Mouse (Mus musculus): Measurements from ENCODE around the gene Pigw. TPM values are rescaled to one million over a fixed set of nuclear protein-coding genes. Genes with fewer than 3 reads are reported as not detected.

The Pigw gene
- total RNA-seq, 2 experiments from 2014 or later, result 6.6 to 6.8 TPM

DNA sequence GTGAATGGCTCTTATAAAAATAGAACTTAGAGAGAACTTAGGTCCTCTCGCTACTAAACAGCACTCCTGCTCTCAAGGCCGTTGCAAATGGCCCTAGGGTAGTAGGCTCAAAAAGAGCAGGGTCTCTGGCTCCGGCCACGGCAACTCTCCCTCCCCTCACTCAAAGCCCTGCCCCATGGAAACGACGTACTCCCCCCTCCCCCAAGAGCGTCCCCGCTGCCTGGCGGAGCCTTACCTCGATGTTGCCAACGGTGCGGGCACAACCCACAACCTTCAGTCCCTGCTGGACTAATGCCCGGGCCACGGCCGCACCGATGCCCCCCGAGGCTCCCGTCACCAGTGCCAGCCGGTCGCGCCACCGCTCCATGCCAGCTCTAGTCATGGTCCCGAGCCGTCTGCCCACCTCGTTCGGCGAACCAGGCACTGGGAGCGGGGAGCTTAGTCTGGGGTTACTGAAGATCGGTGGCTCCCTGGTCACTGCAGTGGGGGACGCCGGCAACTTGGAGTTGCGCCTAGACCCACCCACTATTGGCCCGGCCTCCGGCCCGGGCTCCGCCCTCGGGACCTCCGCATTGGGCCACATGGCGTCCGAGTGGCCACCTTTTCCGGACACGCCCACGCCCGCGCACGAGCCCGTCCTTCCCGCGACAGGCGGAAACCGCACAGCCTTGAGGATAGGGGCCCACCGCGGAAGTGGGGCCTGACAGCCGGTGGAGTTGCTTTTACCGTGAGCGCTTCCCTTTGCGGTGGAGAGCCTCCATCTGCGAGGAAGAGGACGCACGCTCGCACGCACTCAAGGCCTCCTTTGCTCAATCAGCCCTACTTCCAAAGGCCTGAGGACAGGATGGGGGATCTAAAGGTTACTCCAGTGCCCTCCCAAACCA, 51.3 kb downstream of the Pigw start, which contains the start of gene Dhrs11:
Dhrs11 (minus strand) TSS at position 479 of the 884 bp plus-strand sequence.
- intact Hi-C loops (cut with DNase I; ENCODE audit: low total_unique reads), result no loop called here

DNA sequence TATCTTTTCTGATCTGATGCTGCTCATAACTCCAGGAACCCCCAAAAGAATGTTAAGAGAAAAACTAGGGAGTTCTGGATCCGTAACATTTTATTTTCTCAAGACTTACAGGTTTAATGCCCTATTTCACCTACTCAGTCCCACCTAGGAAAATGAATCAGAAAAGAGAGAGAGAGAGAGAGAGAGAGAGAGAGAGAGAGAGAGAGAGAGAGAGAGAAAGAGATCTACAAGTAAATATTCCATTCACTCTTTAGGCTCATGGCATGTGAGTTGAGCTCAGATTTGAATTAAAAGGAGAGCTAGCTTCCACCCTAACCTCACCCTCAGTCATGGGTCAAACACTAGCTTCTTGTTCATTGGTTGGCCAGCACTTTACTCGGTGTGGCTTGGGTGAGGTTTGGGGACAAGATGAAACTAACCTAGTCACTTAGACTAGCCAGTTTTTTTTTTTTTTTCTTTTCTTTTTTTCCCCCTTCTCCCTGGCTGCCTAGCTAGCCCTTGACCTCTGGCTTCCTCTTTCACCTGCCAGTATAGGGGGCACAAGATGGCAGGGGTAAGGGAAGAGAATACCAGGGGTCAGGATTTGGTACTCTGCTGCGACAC, 52.1 kb downstream of the Pigw start:
- intact Hi-C loops (cut with DNase I; ENCODE audit: low total_unique reads), result no loop called here
- DNase-seq, result no peak

More for the DNA sequence above, 51.3 kb downstream of the Pigw start, which contains the start of gene Dhrs11:
- peak; percentile 95 for DNase-seq

- intact Hi-C loops (cut with DNase I; ENCODE audit: low total_unique reads), result no loop called here
- DNase-seq, result no peak
Observed at GRCm38 (mm10) chr11:84827492-84827891, 52.6 kb downstream of the Pigw start.

Small RNAs within 50 kb of the gene (microRNA-seq; reads per million reads assigned to microRNA genes)
- gene Gm23564, result 0 reads per million in 2 experiments

Other genes starting within 250 kb of the Pigw start
- gene Mrm1, start 60.8 kb downstream of the Pigw start, total RNA-seq (2021), result 1 to 10 TPM; 4.3 to 4.9 TPM
- gene Dhrs11, start 51.3 kb downstream of the Pigw start, total RNA-seq (2021), result 10 to 100 TPM; 22.5 to 37.6 TPM
- gene Ggnbp2, start 9.5 kb downstream of the Pigw start, total RNA-seq (2021), result 10 to 100 TPM; 33.9 to 40.8 TPM
- 1 to 10 TPM; 2.1 to 2.9 TPM for gene Myo19, start 137 bp downstream of the Pigw start, total RNA-seq (2021)
- gene Znhit3, start 36.1 kb upstream of the Pigw start, total RNA-seq (2021), result 10 to 100 TPM in 1 of 2 experiments, 1 to 10 TPM in 1; 9.5 to 11.2 TPM
- 10 to 100 TPM; 18.3 to 28.3 TPM for gene Car4, start 77.5 kb upstream of the Pigw start, total RNA-seq (2021)